Mouse (Mus musculus) heart, embryonic 15.5 days (tissue): ENCODE measurements around the gene Nek1. TPM values are rescaled to one million over a fixed set of nuclear protein-coding genes. Genes with fewer than 3 reads are reported as not detected.
A peak's percentile ranks its signal among the peaks of the same experiment; 100 is the strongest.

Experiments
- ATAC-seq: fragments of 200-750 bp; cut with Nextera tagmentation; replicated peaks from 2 replicates; pipeline ENCODE4 v1.8.0; 2017; ENCODE audit warnings: low read depth, moderate TSS enrichment; ENCODE audit not compliant: insufficient number of reproducible peaks, insufficient read depth, low FRiP score
- H3K27ac ChIP-seq: fragments of 300-500 bp; sonication (generic); 2 replicates; pipeline ENCODE4 v1.5.1; 2015; ENCODE audit warnings: mild to moderate bottlenecking, inconsistent platforms
- H3K27me3 ChIP-seq: fragments of 300-500 bp; sonication (generic); 2 replicates; pipeline ENCODE4 v1.6.1; 2015; ENCODE audit warnings: inconsistent platforms
- H3K36me3 ChIP-seq: fragments of 300-500 bp; sonication (generic); 2 replicates; pipeline ENCODE4 v1.6.1; 2015; ENCODE audit warnings: mild to moderate bottlenecking, inconsistent platforms
- H3K4me1 ChIP-seq: fragments of 300-500 bp; sonication (generic); replicated peaks from 2 replicates; pipeline ENCODE4 v1.6.1; 2015; ENCODE audit warnings: inconsistent platforms
- H3K4me2 ChIP-seq: fragments of 300-500 bp; sonication (generic); 2 replicates; pipeline ENCODE4 v1.6.1; 2015; ENCODE audit warnings: inconsistent platforms, mild to moderate bottlenecking, moderate library complexity
- H3K4me3 ChIP-seq: fragments of 300-500 bp; sonication (generic); 2 replicates; pipeline ENCODE4 v1.5.1; 2015; ENCODE audit warnings: mild to moderate bottlenecking, inconsistent platforms
- H3K9ac ChIP-seq: fragments of 300-500 bp; sonication (generic); 2 replicates; pipeline ENCODE4 v1.6.1; 2015; ENCODE audit warnings: mild to moderate bottlenecking, inconsistent platforms
- H3K9me3 ChIP-seq: fragments of 300-500 bp; sonication (generic); replicated peaks from 2 replicates; pipeline ENCODE4 v1.6.1; 2016; ENCODE audit warnings: inconsistent platforms
- WGBS: fragments of 180-500 bp; shearing (Covaris S2); methylation state at CpG from one replicate; pipeline ENCODE4 v1.1.7; 2015; ENCODE audit warnings: mixed read lengths; 5-methylcytosine and 5-hydroxymethylcytosine counted together
- polyA plus RNA-seq: library from polyadenylated mRNA; unstranded; fragments of >200 nt; fragmentation: Nextera tagmentation; extraction: Ambion mirVana; gene quantifications from 2 replicates; pipeline ENCODE4 v1.2.1, GENCODE M21; 2015

The Nek1 gene
- polyA plus RNA-seq, 1 experiment from 2014 or later = 11.9 TPM

- H3K36me3 ChIP-seq = no peaks in the 10 kb centered on the region
- peaks cover 24% of the 10 kb centered on the region for H3K4me1 ChIP-seq
- H3K4me3 ChIP-seq = no peak overlapping the region
- H3K27ac ChIP-seq = no peak overlapping the region
- 33% methylated on average over 6 of the region's 6 CpGs for WGBS
- ATAC-seq = no peak
- no peak overlapping the region for H3K9ac ChIP-seq
- H3K4me2 ChIP-seq = no peak overlapping the region
- H3K27me3 ChIP-seq = no peaks in the 10 kb centered on the region
- H3K9me3 ChIP-seq = no peaks in the 10 kb centered on the region
Measured at GRCm38 (mm10) chr8:60965306-60965705, 27.7 kb upstream of the Nek1 start.

- Histone ChIP-seq H3K4me2 (no peak overlapping the region), H3K27me3 (no peaks in the 10 kb centered on the region), H3K27ac (no peak overlapping the region), H3K36me3 (no peaks in the 10 kb centered on the region), H3K4me3 (no peak overlapping the region), H3K4me1 (peaks cover 24% of the 10 kb centered on the region), H3K9ac (no peak overlapping the region), H3K9me3 (no peaks in the 10 kb centered on the region)
- WGBS = 45% methylated on average over 3 of the region's 3 CpGs
- ATAC-seq = no peak
Measured at GRCm38 (mm10) chr8:60965741-60966140, 27.3 kb upstream of the Nek1 start.

- Histone ChIP-seq H3K9ac (no peak overlapping the region), H3K4me3 (no peak overlapping the region), H3K4me2 (no peak overlapping the region), H3K27ac (no peak overlapping the region), H3K27me3 (no peaks in the 10 kb centered on the region), H3K9me3 (no peaks in the 10 kb centered on the region), H3K36me3 (no peaks in the 10 kb centered on the region), H3K4me1 (peaks cover 25% of the 10 kb centered on the region)
- ATAC-seq = no peak
- WGBS = 36% methylated on average over 2 of the region's 2 CpGs
Measured at GRCm38 (mm10) chr8:60969091-60969490, 23.9 kb upstream of the Nek1 start.

GRCm38 (mm10) chr8:60971808-60972207 is 21.2 kb upstream of the Nek1 start:
- no peaks in the 10 kb centered on the region for H3K36me3 ChIP-seq
- 45% methylated on average over 4 of the region's 4 CpGs for WGBS
- no peak overlapping the region for H3K27ac ChIP-seq
- no peak for ATAC-seq
- peaks cover 18% of the 10 kb centered on the region for H3K4me1 ChIP-seq
- no peak overlapping the region for H3K4me2 ChIP-seq
- H3K9me3 ChIP-seq = no peaks in the 10 kb centered on the region
- H3K9ac ChIP-seq = no peak overlapping the region
- no peak overlapping the region for H3K4me3 ChIP-seq
- no peaks in the 10 kb centered on the region for H3K27me3 ChIP-seq

- no peak for ATAC-seq
- H3K4me1 ChIP-seq = peaks cover 18% of the 10 kb centered on the region
- H3K36me3 ChIP-seq = no peaks in the 10 kb centered on the region
- no peak overlapping the region for H3K9ac ChIP-seq
- no peaks in the 10 kb centered on the region for H3K9me3 ChIP-seq
- WGBS = 55% methylated on average over 2 of the region's 2 CpGs
- H3K4me3 ChIP-seq = no peak overlapping the region
- H3K4me2 ChIP-seq = no peak overlapping the region
- no peaks in the 10 kb centered on the region for H3K27me3 ChIP-seq
- H3K27ac ChIP-seq = no peak overlapping the region
Measured at GRCm38 (mm10) chr8:60973448-60973847, 19.5 kb upstream of the Nek1 start.

GRCm38 (mm10) chr8:60974837-60975236 is 18.2 kb upstream of the Nek1 start:
- Histone ChIP-seq H3K4me3 (no peak overlapping the region), H3K9ac (no peak overlapping the region), H3K4me2 (no peak overlapping the region), H3K27ac (no peak overlapping the region), H3K4me1 (peaks cover 17% of the 10 kb centered on the region), H3K36me3 (no peaks in the 10 kb centered on the region), H3K9me3 (no peaks in the 10 kb centered on the region), H3K27me3 (no peaks in the 10 kb centered on the region)
- no peak for ATAC-seq
- whole genome bisulfite sequencing = 72% methylated on average over 2 of the region's 2 CpGs

- Histone ChIP-seq H3K4me2 (no peak overlapping the region), H3K36me3 (no peaks in the 10 kb centered on the region)
- no peak for ATAC-seq
Measured at GRCm38 (mm10) chr8:60976818-60977217, 16.2 kb upstream of the Nek1 start.

GRCm38 (mm10) chr8:60978496-60978895 is 14.5 kb upstream of the Nek1 start:
- H3K4me1 ChIP-seq = peaks cover 7% of the 10 kb centered on the region
- H3K4me3 ChIP-seq = no peak overlapping the region
- H3K9ac ChIP-seq = no peak overlapping the region
- WGBS = 78% methylated on average over 5 of the region's 5 CpGs
- no peaks in the 10 kb centered on the region for H3K9me3 ChIP-seq
- no peaks in the 10 kb centered on the region for H3K36me3 ChIP-seq
- H3K4me2 ChIP-seq = no peak overlapping the region
- H3K27me3 ChIP-seq = no peaks in the 10 kb centered on the region
- no peak overlapping the region for H3K27ac ChIP-seq
- ATAC-seq = no peak

More at GRCm38 (mm10) chr8:60976818-60977217, 16.2 kb upstream of the Nek1 start:
- Histone ChIP-seq H3K4me3 (no peak overlapping the region), H3K4me1 (peaks cover 13% of the 10 kb centered on the region), H3K27me3 (no peaks in the 10 kb centered on the region), H3K9ac (no peak overlapping the region), H3K27ac (no peak overlapping the region), H3K9me3 (no peaks in the 10 kb centered on the region)
- 79% methylated on average over 9 of the region's 9 CpGs for WGBS

- Histone ChIP-seq H3K4me3 (peak overlapping the region; percentile 83; the same call in 1 of the 2 replicates), H3K27ac (no peak overlapping the region), H3K9me3 (no peaks in the 10 kb centered on the region), H3K4me1 (peaks cover 10% of the 10 kb centered on the region), H3K4me2 (peak overlapping the region; percentile 87), H3K36me3 (no peaks in the 10 kb centered on the region), H3K9ac (no peak overlapping the region), H3K27me3 (no peaks in the 10 kb centered on the region)
- no peak for ATAC-seq
- 18% methylated on average over 1 of the region's 1 CpGs for WGBS
Measured at GRCm38 (mm10) chr8:60981388-60981787, 11.6 kb upstream of the Nek1 start.

- no peaks in the 10 kb centered on the region for H3K27me3 ChIP-seq
- peak within 1 kb of the TSS; percentile 87 for H3K4me2 ChIP-seq
- H3K9me3 ChIP-seq = no peaks in the 10 kb centered on the region
- H3K4me3 ChIP-seq = peak within 1 kb of the TSS; percentile 83
- ATAC-seq = peak; percentile 100
- H3K9ac ChIP-seq = peak within 1 kb of the TSS; percentile 90
- WGBS = under 1% methylated on average over 101 of the region's 101 CpGs
- peaks cover 10% of the 10 kb centered on the region for H3K4me1 ChIP-seq
- no peaks in the 10 kb centered on the region for H3K36me3 ChIP-seq
- H3K27ac ChIP-seq = peak within 1 kb of the TSS; percentile 94
Measured at GRCm38 (mm10) chr8:60982701-60983687, 10.0 kb upstream of the Nek1 start, which contains the start of gene Clcn3. Gene Clcn3 (minus strand): TSS chr8:60983300.

GRCm38 (mm10) chr8:60983688-60984079 is 9.3 kb upstream of the Nek1 start:
- no peaks in the 10 kb centered on the region for H3K27me3 ChIP-seq
- H3K36me3 ChIP-seq = no peaks in the 10 kb centered on the region
- peak overlapping the region; percentile 83 for H3K4me3 ChIP-seq
- H3K9ac ChIP-seq = peak overlapping the region; percentile 60
- peak overlapping the region; percentile 87 for H3K4me2 ChIP-seq
- no peaks in the 10 kb centered on the region for H3K9me3 ChIP-seq
- H3K27ac ChIP-seq = peak overlapping the region; percentile 94
- H3K4me1 ChIP-seq = peaks cover 9% of the 10 kb centered on the region
- peak; percentile 48 for ATAC-seq
- WGBS = 9% methylated on average over 9 of the region's 9 CpGs
